Mouse (Mus musculus): ENCODE data around the gene Ncam2. TPM values are rescaled to one million over a fixed set of nuclear protein-coding genes. Genes with fewer than 3 reads are reported as not detected.

The Ncam2 gene
- polyA plus RNA-seq, 1 experiment = 0.08 TPM

- DNase-seq (ENCODE audit: low spot score) = no peak
These were observed 449.8 kb downstream of the Ncam2 start for GRCm38 (mm10) chr16:81650286-81650685.

GRCm38 (mm10) chr16:81651550-81651949, 451.1 kb downstream of the Ncam2 start:
- DNase-seq (ENCODE audit: low spot score) = no peak

GRCm38 (mm10) chr16:81656550-81656949, 456.1 kb downstream of the Ncam2 start:
- DNase-seq (ENCODE audit: low spot score) = no peak

- no peak for DNase-seq (ENCODE audit: low spot score)
These were observed 473.4 kb downstream of the Ncam2 start for GRCm38 (mm10) chr16:81673866-81674265.

- DNase-seq (ENCODE audit: low spot score) = no peak
These were observed 475.0 kb downstream of the Ncam2 start for GRCm38 (mm10) chr16:81675546-81675945.

Data from urinary bladder, adult 2 months (tissue).